Mouse (Mus musculus) NIH3T3 (cell line): ENCODE measurements around the gene Rhag.

ENCODE experiments used
- DNase-seq: peaks from one replicate; pipeline ENCODE4 v3.0.0-alpha.2; 2012; ENCODE audit warnings: low read depth

Rhag gene

DNA sequence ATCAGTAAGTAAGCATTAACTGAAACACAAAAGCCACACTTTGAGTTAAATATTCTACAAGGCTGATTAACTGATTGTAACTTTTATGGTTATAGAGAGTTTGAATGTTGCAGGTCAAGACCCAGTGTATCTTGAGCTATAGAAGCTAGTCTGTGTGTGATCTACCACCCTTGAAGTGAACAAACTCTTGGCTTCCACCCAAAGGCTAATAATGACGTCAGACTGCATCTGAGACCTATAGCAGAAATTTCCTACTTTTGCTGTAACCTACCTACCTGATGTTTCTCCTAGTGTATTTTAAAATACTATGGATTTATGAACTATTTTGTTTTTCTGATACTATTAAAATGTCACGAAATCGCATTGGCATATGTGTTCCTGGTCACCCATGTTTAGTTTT lies 63.8 kb downstream of the Rhag start:
- DNase-seq = peak; percentile 48

DNA sequence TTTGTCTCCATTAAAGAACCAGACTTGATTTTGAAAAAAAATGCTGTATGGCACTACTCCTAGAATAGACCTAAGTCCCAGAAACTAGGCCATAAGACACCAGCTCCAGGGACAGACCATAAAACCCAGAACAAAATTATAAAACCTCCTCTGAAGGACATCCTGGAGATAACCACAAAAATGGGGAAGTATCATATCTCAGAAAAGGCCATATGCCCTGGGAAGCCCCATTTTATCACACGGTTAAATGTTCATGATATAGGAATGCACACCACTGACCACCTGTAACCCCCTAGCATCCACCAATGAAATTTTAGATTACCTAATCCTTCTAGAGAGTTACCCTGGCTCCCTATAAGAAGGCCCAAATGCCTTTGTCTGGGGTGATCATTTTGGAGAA lies 64.6 kb downstream of the Rhag start:
- no peak for DNase-seq

DNA sequence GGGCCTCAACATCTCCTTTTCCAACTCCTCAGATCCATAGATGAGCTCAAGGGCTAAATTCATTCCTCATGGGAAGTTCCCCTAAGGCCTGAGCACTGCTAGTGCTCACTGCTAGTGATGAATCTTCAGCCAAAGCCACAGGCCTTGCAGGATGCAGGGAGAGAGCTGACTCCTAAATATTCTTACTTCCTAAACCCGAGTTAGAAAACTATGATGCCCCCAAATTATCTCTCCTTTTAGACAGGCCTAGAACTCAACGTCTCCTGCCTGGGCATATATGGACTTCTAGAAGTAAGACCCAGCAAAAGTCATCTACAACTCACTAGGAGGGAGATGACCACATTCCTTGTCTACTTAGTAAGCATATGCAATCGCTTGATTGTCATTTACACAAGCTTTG lies 66.8 kb downstream of the Rhag start:
- peak; percentile 56 for DNase-seq

DNA sequence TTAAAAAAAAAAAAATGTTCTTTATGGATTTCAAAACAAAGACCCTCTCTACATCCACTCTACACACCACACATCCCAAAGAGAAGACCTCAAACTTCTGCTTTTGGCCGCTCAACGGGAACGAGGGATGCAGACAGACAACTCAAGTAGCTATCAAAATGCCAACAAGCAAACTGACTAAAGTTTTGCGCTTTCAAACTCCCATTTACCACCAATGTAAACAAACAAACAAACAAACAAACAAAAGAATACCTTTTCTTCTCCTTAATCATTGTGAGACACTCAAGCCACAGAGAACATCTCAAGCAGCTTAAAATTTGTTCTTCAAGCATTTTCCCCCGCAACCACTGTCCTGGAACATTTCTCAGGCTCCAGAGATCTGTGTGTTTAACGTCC lies 68.6 kb downstream of the Rhag start:
- DNase-seq = peak; percentile 32

DNA sequence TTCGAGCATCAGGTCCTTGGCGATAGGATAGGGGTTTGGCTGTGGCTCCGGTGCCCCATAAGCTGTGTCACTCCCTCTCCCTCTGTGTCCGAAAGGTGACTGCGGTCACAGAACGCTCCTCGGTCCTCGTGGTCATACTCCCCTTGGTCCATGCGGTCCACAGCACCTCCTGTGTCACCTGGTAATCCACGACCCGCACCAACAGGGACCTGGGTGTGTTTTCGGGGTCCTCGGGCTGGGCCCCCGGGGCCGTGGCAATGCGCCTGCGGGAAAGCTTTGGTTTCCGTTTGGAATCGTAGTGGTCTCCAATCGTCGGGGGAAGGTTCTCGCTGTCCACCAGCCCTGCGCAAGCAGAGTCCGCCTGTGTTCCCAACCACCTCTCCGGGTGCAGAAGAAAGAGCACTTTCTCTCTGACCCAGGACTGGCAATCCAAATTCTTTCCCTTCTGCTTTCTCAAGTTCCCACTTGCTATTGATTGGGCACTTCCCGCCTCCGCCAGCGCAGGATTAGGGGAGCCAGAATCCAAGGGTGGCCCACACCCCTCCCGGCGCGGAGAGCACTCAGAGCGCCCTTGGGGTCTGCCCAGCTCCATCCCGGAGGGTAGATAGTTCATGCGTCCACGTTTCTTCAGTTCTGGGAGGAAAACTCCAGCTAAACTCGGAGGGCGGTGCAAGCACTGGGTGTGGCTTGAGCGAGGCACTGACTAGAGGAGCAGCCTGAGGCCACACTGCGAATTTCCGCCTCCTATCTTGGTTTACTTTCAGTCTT lies 69.2 kb downstream of the Rhag start, which contains the start of gene 9130008F23Rik:
Gene 9130008F23Rik, minus strand, starts transcription at position 636 of the 768 bp plus-strand sequence.
- DNase-seq = peak; percentile 86

DNA sequence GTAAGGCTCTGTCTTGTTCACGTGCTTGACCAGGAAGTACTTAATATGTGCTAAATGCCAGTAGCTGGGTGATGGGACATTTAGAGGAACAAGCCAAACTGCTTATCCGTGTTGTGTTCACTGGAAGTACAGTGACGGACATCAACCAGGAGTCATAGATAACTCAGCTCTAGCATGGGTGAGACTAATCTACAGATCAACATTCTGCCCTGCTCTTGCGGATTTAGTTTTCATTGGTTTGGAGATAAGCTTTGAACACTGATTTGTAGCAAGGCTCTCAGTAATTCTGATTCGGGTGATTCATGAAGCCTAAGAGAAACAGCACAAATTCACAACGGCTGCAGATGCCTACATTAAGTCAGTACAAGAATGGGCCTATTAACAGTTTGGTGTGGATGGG lies 71.2 kb downstream of the Rhag start:
- no peak for DNase-seq

DNA sequence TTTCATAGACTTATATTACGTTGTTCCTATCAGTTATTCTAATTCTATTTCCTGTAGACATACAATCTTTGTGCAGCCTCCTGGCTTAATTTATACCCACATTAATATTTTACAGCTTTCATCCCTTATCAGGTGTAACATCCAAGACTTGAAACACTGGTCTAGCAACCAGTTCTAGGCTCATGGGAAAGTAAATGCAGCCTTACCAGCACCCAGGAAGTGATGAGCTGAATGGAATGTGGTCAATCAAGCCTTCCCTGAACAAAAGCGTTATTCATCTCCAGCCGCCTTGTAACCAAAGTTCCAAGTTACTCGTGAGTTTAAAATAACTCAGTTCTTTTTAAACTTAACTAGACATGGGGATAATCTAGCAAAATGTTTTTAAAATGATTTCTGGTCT lies 74.2 kb downstream of the Rhag start:
- no peak for DNase-seq

DNA sequence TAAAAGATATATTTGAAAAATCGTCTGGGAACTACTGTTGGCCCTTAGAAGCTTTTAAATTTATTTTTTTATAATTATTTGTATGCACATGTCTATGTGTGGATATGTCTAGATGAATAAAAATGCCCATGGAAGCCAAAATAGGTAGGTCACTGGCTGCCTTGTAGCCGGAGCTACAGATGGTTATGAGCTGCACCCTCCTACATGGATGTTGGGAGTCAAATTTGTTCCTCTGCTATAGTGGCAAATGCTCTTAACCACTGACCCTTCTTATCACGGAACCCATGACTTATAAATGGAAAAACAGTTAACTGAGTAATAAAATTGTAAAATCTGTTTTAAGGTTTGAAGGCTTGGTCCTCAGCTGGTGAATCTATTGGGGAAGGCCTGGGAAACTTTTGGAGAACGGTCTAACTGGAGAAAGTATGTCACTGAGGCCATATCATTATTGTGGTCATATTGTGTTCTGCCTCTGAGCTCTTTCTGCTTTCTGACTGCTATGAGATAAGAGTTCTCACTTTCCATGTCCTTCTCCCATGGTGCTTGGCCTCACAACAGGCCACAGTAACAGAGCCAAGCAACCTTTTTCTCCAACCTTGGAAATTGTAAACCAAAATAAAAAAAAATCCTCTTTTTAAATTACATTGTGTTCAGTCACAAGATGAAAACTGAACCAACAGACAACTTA lies 77.1 kb downstream of the Rhag start:
- DNase-seq = no peak
